Mouse (Mus musculus) frontal cortex, adult (tissue): Measurements from ENCODE around the gene Carns1.
A peak's percentile ranks its signal among the peaks of the same experiment; 100 is the strongest.
"Not testable (repeated sequence)": the region's sequence is repeated elsewhere in the genome, so short reads cannot be mapped to it uniquely, and the experiment has no call there.

Source experiments
- ATAC-seq: cut with Nextera tagmentation; 2 replicates; pipeline ENCODE4 v1.9.2; 2017; ENCODE audit warnings: mild to moderate bottlenecking, moderate library complexity, mixed read lengths; ENCODE audit not compliant: low TSS enrichment

Gene Carns1

DNA sequence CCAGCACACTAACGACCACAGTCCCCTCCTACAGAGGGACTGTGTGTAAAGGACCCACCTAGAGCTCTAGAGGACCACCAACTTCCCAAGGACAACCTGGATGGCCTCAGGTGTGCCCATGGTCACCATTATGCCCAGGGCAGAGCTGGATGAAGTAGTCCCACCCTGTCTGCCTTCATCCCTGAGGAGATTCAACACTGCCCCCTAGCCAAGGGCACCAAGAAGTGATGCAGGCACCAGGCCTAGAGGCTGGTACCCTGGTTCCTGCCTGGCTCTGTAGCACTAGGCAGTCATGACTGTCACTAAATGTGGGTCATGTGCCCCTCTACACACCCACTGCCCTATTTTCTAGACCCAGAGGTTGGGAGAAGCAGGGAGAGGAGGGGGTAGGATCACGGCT lies 43.5 kb downstream of the Carns1 start:
- ATAC-seq, result no peak

DNA sequence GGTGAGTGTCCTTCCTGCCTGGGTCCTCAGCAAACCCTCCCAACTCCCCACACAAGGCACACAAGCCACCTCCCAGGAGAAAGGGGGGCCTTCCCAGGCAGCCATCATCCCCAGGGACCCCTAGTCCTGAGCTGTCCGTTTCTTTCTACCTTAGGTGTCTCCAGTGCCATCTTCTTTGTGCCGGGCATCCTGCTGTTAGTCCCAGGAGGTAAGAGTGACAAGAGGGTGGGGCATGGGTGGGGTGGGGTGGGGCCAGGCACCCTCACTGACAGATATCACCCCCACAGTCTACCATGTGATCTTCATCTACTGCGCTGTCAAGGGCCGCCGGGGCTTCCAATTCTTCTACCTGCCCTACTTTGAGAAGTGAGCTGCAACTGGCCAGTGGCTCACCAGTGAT lies 44.2 kb downstream of the Carns1 start:
- no peak for ATAC-seq

DNA sequence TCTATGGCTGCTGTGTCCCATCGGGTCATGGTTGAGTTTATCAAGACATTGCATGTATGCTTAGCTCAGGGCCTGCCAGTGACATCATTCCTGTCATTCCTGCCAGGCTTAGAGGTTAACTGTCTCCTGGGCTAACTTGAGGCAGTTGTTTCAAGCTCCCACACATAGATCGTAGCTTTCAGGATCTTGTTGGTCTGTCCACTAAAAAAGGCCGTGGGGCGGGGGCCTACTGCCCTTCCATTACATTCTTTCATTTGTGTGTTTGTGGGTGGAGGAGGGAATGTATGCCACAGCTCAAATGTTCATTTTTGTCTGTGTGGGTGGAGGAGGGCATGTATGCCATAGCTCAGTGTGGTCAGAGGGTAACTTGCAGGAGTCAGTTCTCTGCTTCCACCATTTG lies 45.2 kb downstream of the Carns1 start:
- no peak for ATAC-seq

DNA sequence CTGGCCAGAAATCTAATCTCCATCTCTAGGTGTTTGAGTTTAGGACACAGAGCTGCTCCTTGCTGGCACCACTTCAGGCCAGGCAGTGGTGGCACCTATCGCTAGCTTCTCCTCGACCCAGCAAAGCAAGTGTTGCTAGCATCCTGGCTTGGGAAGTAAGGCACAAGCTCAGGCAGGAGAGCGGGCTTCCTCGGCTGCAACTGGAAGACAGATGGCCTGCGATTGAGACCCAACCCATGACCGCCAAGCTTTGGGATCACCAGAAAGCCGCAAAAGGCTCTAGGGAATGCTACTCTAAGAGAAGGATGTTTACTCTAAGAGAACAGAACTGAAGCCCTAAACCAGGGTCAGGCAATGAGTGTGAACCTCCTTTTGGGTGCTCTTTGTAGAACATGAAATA lies 45.8 kb downstream of the Carns1 start:
- ATAC-seq, result no peak

DNA sequence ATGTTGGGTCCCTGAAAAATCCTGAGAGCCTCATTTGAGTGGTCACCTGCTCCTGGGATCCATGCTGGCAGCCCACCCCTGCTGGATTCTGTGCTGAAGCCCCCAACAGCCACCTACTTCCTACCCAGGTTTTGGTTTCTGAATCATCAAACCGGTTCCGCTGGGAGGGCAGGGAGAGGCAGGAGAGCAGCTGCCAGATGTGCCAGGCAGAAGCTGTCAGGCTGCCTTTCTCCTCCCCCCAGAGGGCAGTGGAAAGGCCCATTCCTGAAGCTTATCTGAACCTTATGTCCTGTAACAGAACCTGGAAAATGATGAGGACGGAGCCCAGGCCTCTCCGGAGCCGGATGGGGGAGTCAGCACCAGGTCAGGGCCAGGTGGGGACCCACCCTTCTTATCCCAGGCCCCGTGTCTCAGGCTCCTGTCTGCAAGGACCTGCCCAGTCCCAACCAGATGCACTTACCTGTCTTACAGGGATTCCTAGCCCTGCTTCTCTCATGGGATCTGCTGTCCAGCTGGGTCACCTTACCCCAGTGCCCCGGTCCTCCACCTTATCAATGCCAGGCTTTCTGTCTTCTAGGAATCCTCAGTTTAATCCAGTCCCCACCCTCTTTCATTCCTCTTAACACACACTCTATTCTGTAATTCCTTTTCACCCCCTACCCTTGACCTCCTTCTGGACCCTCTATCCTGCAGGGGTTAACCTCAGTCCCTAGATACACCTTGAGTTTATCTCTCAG lies 48.4 kb downstream of the Carns1 start:
- no peak for ATAC-seq

DNA sequence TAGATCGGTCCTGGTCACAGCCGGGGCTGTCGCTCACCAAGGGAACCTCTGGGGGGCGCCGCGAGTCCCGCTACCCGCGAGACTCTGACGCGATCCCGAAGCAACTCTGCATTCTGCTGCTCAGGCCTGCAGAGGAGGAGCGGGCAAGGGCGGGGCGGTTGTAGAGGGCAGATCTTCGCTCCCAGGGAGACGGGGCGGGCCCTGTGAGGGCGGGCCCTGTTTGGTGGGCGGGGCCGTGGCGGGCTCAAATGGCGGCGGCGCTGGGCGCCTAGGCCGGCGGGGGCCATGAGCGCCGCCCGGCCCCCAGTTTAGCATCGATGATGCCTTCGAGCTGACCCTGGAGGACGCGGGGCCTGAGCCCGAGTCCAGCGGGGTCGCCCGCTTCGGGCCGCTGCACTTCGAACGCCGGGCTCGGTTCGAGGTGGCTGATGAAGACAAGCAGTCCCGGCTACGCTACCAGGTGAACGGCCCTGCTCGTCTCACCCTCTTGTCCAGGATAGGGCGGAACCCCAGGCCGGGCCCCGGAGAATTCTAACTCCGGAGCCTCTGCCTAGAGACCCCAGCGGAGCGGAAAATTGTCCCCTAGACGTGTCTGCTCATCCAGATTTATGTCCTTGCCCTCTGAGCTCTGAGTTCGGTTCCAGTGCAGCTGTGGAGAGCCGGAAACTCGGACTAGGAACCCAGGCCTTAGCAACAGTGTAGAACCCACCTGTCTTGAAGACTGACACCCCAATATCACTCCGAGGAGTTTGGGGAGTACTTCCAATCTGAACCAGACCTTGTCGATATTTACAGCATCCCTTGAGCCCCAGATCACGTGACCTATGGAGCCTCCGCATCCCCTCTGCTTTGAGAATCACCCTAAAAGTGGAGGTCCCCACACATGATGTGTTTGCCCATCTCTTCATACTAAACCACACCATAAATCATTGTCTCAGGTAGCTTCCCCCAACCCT lies 49.3 kb downstream of the Carns1 start, which contains the start of gene Aip:
Gene Aip (minus strand): TSS at position 118 of the 956 bp plus-strand sequence.
- peak; percentile 82 for ATAC-seq

DNA sequence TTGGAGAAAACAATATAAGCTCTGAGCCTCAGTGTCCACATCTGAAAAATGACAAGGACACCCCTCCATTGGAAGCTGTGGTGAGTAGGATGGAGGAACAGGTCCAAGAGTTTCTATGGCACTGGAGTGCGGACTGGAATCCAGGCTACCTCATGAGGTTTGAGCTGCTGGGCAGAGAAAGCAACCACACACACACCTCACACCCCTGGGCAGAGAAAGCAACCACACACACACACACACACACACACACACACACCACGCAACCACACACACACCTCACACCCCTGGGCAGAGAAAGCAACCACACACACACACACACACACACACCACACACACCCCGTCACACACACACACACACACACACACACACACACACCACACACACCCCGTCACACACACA lies 50.0 kb downstream of the Carns1 start:
- not testable (repeated sequence) for ATAC-seq

DNA sequence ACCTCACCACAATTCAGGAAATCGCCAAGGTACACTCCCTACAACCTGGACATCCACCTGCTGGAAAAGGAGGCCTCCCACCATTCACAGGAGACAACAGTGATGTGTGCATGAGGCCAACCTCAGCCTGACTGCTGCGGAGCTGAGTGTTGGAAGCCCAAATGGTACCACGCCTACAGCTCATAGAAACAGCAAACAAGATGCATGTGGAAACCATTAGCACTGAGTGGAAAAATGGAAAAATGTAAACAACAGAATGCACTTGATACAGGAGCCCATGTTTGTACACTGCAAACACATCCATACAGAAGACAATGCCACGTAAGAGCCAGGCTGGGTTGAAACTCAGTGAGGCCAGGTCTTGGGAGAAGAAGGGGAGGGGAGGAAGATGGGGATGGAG lies 50.8 kb downstream of the Carns1 start:
- ATAC-seq, result no peak

DNA sequence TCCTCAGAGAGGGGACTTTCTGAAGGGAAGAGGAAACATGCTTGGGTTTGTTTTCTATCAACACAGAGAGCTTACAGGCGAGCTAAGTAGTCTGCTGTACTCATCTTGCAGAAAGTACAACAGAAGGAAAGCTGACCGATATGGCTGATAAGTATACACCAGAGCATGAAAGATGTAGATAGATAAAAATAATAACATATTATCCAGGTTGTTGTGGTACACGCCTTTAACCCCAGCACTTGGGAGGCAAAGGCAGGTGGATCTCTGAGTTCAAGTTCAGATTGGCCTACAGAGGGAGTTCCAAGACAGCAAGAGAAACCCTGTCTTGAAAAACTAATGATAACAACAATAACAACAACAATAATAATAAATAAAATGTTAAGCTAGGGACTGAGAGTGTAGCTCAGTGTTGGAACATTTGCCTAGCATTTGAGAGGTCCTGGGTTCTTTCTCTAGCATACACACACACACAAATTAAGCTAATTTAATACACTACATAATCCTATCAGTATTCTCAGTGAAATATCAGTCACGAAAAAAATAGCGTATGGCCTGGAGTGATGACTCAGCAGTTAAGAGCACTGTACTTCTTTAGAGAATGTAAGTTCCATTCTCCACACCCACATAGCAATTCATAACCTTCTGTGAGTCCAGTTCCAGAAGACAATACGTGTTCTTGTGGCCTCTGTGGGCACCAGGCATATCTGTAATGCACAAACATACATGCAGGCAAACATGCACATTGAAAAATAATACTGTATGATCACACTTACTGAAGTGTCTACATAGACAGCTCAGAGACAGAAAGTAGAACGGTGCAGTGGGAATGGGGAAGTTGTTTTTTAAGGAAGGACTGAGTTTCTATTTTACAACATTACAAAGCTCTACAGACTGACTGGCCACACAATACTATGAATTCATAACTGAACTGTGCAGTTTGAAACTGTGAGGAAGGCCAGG lies 52.6 kb downstream of the Carns1 start:
- ATAC-seq, result no peak

DNA sequence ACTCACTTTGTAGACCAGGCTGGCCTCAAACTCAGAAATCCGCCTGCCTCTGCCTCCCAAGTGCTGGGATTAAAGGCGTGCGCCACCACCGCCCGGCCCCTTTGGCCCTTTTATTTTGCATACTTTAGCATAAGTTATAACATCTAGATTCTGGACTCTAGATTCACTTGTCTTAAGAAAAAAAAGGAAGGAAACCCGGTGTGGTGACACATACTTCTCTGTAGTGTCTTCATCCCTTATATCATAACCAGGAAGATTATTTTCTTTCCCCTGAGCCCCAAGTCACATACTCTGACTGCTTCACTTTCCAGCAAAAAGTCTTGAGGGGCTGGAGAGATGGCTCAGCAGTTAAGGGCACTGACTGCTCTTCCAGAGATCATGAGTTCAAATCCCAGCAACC lies 53.4 kb downstream of the Carns1 start:
- not testable (repeated sequence) for ATAC-seq

DNA sequence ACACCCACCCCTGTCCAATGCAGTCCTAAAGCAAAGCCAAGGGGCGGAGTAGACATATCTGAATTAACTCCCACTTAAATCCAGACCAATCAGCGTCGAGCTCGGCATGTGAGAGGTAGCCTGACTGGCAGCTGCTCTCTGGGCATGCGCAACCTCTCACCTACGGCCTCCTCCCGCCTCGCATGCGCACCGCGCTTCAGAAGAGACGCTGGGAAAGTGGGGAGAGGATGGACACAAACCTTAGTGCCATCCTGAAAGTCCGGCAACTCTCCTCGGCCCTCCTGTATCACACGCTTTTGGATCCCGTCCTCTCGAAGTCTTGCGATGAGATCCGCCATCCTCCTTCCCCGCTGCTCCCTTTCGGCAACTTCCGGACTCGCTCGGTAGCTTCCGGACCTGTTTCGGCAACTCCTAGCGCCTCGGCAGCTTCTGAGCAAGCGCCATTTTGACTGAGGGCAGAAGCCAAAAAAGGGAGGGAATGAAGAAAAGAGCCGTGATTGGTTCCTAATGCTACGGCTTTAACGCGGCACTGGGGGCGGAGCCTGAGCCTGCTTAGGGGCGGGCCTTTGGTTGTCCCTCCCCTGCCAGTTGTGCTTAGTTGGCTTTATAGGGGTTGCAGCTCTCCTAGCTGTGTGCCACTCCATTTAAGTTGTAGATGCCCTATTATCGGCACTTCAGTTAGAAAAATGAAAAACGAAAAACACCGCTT lies 54.0 kb downstream of the Carns1 start:
- peak; percentile 73 for ATAC-seq

DNA sequence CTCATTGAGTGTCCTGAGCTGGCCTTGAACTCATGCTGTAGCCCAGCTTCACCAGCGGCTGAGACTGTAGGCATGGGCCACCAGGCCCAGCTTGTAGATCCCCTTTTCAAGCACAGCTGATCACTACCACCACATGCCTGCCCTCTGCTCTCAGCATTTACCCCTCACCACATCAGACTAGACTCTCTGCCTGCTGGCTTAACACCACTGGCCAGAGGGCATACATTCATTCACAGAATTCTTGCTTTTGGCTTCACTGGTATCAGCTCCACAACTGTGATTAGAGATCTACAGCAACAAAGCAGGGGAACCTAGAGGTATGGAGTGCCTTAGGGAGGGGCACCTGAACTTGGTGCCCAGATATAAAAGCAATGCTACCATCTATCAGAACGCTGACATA lies 54.8 kb downstream of the Carns1 start:
- peak; percentile 4; the same call in 1 of the 2 replicates for ATAC-seq

DNA sequence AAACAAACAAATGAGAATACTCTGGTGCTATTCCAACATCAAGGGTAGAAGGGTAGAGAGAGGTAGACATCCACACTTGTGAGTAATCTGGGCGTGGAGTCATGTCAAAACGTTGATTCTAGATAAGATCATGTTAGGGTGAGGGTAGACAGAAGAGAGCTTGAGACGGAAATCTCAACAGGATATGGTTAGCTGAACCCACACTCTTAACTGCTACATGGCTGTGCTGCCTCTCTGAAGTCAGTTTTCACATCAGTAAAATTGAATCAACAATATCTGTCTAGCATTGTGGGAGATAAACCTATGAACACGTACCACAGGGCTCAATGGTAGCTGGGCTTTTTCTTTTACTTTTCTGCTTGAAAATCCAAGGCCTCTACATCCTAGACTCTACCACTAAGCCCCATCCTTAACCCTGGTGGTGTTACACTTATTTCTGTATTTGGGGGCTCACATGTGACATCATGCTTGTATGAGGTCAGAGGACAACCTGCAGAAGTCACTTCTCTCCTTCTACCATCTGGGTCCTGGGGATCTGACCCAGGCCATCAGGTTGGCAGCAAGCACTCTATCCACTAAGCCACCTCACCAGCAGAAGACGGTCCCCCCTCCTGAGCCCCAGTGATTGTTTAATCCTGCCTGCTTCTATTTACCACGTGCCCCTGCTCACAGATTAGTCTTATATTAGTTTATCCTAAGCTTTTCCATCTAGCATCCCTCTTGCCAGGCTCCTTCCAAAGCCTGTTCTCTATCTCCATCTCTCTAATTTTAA lies 55.4 kb downstream of the Carns1 start:
- no peak for ATAC-seq

DNA sequence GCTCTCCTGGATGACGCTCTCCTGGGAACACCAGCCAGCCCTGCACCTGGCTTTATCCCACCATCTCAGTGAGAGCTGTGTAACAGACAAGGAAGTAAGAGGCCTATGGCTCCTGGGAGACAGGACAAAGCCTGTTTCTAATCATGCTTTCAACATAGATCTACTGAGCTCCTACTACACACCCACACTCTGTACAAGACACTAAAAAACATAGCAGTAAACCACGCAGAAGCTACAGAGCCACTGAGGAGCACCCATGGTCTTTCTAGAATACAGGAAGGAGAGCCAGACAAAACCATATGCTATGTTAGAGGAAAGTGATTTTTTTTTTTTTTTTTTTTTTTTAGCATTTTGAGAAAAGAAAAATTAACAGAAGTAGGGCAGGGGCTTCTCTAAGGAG lies 56.9 kb downstream of the Carns1 start:
- no peak for ATAC-seq

DNA sequence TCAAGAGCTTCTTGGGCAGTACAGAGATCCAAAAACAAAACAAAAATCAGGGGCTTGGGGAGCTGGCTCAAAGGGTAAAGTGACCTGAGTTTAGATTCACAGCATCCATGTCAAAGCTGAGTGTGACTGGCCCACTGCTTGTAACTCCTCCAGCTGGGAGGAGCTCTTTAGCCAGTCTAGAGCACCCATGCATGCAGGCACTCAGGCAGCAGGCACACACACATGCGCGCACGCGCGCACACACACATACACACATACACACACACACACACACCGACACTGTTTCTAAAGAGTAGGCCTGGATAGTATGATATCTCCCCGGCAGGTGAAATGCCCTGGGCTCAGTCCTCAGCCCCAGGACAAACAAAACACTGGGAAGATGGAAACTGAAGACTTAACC lies 58.3 kb downstream of the Carns1 start:
- no peak for ATAC-seq

DNA sequence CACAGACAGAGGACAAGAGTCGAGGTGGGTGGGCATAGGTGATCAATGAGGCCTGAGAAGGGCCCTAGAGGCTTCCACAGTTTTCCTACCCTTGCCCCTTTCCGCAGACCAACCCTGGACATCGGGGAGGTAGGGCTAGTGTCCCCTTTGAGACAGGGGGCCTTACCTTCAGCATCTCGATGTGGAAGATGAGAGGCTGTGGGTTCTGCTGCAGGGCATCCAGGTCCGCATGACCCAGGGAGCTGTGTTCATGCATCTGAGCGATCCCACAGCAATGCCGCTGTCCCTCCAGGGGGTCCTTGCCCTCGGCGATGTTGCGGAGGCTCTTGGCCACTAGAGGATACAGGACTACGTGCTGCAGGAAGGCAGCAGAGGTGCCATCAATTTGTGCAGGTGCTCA lies 59.5 kb downstream of the Carns1 start:
- ATAC-seq, result no peak

DNA sequence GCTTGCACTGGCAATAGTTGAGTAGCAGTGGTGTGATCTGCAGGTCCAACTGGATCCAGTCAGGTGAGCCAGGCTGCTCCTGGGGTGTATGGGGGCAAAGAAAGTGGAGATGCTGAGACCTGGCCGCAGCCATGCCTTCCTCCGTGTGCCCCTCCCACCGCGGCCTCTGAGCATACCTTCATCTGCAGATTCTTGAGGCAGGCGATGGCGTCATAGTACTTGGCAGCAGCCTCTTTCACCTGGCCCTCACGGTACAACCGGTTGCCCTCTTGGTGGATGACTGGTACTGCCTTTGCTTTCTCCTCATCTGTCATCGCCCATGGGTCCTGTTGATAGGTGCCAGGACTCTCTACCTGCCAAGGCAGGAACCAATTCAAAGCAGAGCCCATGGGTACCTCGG lies 60.1 kb downstream of the Carns1 start:
- no peak for ATAC-seq

DNA sequence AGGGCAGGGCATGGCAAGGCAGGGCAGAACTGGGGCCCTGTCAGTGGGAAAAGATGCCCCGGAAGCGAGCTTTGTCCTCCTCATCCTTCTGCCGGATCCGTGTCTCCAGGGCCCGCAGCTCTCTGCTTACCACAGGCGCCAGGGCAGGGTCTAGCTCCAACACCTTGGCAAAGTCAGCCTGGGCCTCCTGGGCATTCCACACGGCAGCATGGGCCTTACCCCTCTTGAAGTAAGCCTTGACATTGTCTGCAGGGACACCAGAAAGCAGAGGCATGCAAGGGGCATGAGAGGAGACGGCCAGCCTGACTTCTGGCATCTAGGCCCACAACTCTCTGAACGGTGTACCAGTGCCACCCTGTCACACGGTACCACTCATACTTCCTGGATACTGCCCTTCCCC lies 60.7 kb downstream of the Carns1 start:
- no peak for ATAC-seq
